Mouse (Mus musculus): ENCODE data around the gene Metrn. TPM values are rescaled to one million over a fixed set of nuclear protein-coding genes. Genes with fewer than 3 reads are reported as not detected.

The Metrn gene
- polyA plus RNA-seq, 1 experiment = 7.2 TPM

- Histone ChIP-seq H3K27me3 (ENCODE audit: control insufficient read depth) (peaks cover 7% of the 10 kb centered on the region), H3K4me1 (ENCODE audit: control insufficient read depth) (peaks cover 21% of the 10 kb centered on the region), H3K4me3 (replicated peaks) (peak within 1 kb of the TSS; percentile 76), H3K9me3 (ENCODE audit: control insufficient read depth, low read length) (no peaks in the 10 kb centered on the region), H3K36me3 (ENCODE audit: control insufficient read depth) (peaks cover 29% of the 10 kb centered on the region)
- TF ChIP-seq TAL1 (IDR thresholded peaks at IDR 0.05; ENCODE audit: low read length) = no peak
Measured at GRCm38 (mm10) chr17:25773549-25774120, 23.3 kb downstream of the Metrn start, which contains the start of gene Narfl. TSS of gene Narfl (plus strand) at chr17:25773776.

DNA sequence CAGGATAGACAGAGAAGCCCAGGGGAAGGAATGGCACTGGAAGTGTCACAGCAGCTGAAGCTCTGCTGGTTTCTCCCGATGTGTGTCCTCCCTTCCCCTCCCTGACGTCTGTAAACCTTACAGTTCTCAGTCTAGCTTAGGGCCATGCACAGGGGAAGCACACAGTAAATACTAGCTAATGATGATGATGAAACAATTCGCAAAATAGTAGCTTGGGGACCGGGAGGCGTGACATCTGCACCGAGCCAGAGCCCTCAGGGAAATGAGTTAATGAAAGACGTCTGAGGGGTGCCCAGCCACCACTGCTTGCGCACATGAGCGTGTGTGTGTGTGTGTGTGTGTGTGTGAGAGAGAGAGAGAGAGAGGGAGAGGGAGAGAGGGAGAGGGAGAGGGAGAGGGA lies 27.6 kb downstream of the Metrn start:
- no peaks in the 10 kb centered on the region for H3K9me3 ChIP-seq (ENCODE audit: control insufficient read depth, low read length)
- TF ChIP-seq GATA1 (IDR thresholded peaks at IDR 0.05; ENCODE audit: low read length) (no peak), TAL1 (IDR thresholded peaks at IDR 0.05; ENCODE audit: low read length) (no peak)
- peaks cover 9% of the 10 kb centered on the region for H3K4me1 ChIP-seq (ENCODE audit: control insufficient read depth)
- H3K27me3 ChIP-seq (ENCODE audit: control insufficient read depth) = peaks cover 11% of the 10 kb centered on the region
- H3K36me3 ChIP-seq (ENCODE audit: control insufficient read depth) = no peaks in the 10 kb centered on the region
- no peak overlapping the region for H3K4me3 ChIP-seq (replicated peaks)

DNA sequence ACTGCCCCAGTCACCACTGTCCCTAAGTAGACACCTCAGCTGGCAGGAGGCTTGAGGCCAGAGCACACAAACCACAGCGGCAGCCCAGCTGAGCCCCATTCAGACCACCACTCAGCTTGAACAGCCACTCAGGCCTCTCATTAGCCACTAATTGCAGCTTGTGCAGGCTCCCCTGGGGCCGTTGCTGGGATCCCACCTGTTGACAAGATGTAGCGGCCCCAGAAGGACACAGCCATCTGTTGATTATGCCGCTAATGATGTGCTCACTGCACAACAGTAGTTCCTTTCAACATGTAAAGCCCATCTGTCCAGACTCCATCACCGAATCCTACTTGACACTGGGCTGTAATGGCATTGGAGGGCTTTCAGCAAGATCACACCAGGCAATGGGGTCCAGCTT lies 31.1 kb downstream of the Metrn start:
- Histone ChIP-seq H3K9me3 (ENCODE audit: control insufficient read depth, low read length) (no peaks in the 10 kb centered on the region), H3K4me1 (ENCODE audit: control insufficient read depth) (no peaks in the 10 kb centered on the region), H3K36me3 (ENCODE audit: control insufficient read depth) (no peaks in the 10 kb centered on the region), H3K4me3 (replicated peaks) (no peak overlapping the region), H3K27me3 (ENCODE audit: control insufficient read depth) (peaks cover 8% of the 10 kb centered on the region)
- no peak for TF ChIP-seq GATA1 (IDR thresholded peaks at IDR 0.05; ENCODE audit: low read length)
- TF ChIP-seq TAL1 (IDR thresholded peaks at IDR 0.05; ENCODE audit: low read length) = no peak

GRCm38 (mm10) chr17:25762591-25762990 lies 34.3 kb downstream of the Metrn start:
- Histone ChIP-seq H3K36me3 (ENCODE audit: control insufficient read depth) (no peaks in the 10 kb centered on the region), H3K4me3 (replicated peaks) (no peak overlapping the region)

DNA sequence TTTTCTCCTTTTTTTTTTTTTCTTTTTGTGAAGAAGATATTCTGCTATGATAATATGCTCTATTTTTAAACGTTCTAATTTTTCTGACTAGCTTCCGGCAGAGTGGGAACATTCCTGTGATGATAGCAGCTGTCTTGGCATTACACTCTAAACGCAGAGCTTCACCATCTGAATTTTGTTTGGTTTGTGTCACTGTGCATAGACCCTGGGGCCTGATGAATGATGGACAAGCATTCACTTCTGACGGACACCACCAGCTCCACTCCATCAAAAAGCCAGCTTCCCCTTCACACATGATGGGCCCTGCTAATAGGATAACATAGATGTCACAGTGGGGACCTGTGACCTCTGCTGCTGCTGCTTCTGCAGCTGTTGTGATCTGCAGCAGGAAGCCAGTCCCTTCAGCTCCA lies 35.4 kb downstream of the Metrn start:
- TF ChIP-seq GATA1 (IDR thresholded peaks at IDR 0.05; ENCODE audit: low read length) = no peak
- no peak for TF ChIP-seq TAL1 (IDR thresholded peaks at IDR 0.05; ENCODE audit: low read length)
- H3K4me3 ChIP-seq (replicated peaks) = no peak overlapping the region
- H3K36me3 ChIP-seq (ENCODE audit: control insufficient read depth) = no peaks in the 10 kb centered on the region
- no peaks in the 10 kb centered on the region for H3K4me1 ChIP-seq (ENCODE audit: control insufficient read depth)
- 0 out of 2 replicates have a peak, but pooled peaks cover 3% of the 10 kb centered on the region for H3K27me3 ChIP-seq (ENCODE audit: control insufficient read depth)
- H3K9me3 ChIP-seq (ENCODE audit: control insufficient read depth, low read length) = no peaks in the 10 kb centered on the region

More at GRCm38 (mm10) chr17:25762591-25762990, 34.3 kb downstream of the Metrn start:
- TF ChIP-seq GATA1 (IDR thresholded peaks at IDR 0.05; ENCODE audit: low read length) (no peak), TAL1 (IDR thresholded peaks at IDR 0.05; ENCODE audit: low read length) (no peak)
- H3K4me1 ChIP-seq (ENCODE audit: control insufficient read depth) = no peaks in the 10 kb centered on the region
- peaks cover 7% of the 10 kb centered on the region for H3K27me3 ChIP-seq (ENCODE audit: control insufficient read depth)
- no peaks in the 10 kb centered on the region for H3K9me3 ChIP-seq (ENCODE audit: control insufficient read depth, low read length)

DNA sequence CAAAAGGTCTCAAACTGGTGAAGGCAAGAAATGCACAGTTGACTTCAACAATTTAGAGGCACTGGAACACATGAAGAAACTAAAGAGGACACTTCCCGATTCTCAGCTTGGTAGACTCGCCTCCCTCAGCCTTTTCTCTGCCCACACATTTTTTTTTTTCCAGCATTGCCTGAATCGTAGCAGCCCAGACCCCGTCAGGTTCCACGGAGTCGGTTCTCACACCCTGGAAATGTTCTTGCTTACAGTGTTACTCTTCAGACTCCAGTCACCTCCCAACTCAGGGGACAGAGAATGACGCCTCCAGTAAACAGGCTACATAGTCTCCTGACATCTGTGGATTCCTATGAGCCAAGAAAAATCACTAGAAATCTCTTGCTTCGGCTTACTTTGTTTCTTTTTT lies 36.8 kb downstream of the Metrn start:
- Histone ChIP-seq H3K36me3 (ENCODE audit: control insufficient read depth) (no peaks in the 10 kb centered on the region), H3K4me1 (ENCODE audit: control insufficient read depth) (no peaks in the 10 kb centered on the region), H3K4me3 (replicated peaks) (no peak overlapping the region), H3K9me3 (ENCODE audit: control insufficient read depth, low read length) (no peaks in the 10 kb centered on the region), H3K27me3 (ENCODE audit: control insufficient read depth) (0 out of 2 replicates have a peak, but pooled peaks cover 3% of the 10 kb centered on the region)
- no peak for TF ChIP-seq GATA1 (IDR thresholded peaks at IDR 0.05; ENCODE audit: low read length)
- no peak for TF ChIP-seq TAL1 (IDR thresholded peaks at IDR 0.05; ENCODE audit: low read length)

- Histone ChIP-seq H3K36me3 (ENCODE audit: control insufficient read depth) (no peaks in the 10 kb centered on the region), H3K9me3 (ENCODE audit: control insufficient read depth, low read length) (no peaks in the 10 kb centered on the region), H3K4me1 (ENCODE audit: control insufficient read depth) (no peaks in the 10 kb centered on the region), H3K27me3 (ENCODE audit: control insufficient read depth) (0 out of 2 replicates have a peak, but pooled peaks cover 3% of the 10 kb centered on the region), H3K4me3 (replicated peaks) (no peak overlapping the region)
- TF ChIP-seq GATA1 (IDR thresholded peaks at IDR 0.05; ENCODE audit: low read length) (no peak), TAL1 (IDR thresholded peaks at IDR 0.05; ENCODE audit: low read length) (no peak)
Measured at GRCm38 (mm10) chr17:25757691-25758090, 39.2 kb downstream of the Metrn start.

GRCm38 (mm10) chr17:25756378-25757242 lies 40.3 kb downstream of the Metrn start:
- no peak for TF ChIP-seq GATA1 (IDR thresholded peaks at IDR 0.05; ENCODE audit: low read length)
- TF ChIP-seq TAL1 (IDR thresholded peaks at IDR 0.05; ENCODE audit: low read length) = no peak
- H3K36me3 ChIP-seq (ENCODE audit: control insufficient read depth) = no peaks in the 10 kb centered on the region
- no peaks in the 10 kb centered on the region for H3K9me3 ChIP-seq (ENCODE audit: control insufficient read depth, low read length)
- no peaks in the 10 kb centered on the region for H3K4me1 ChIP-seq (ENCODE audit: control insufficient read depth)
- H3K4me3 ChIP-seq (replicated peaks) = no peak overlapping the region
- H3K27me3 ChIP-seq (ENCODE audit: control insufficient read depth) = 0 out of 2 replicates have a peak, but pooled peaks cover 3% of the 10 kb centered on the region

GRCm38 (mm10) chr17:25755627-25756377 lies 41.1 kb downstream of the Metrn start:
- Histone ChIP-seq H3K9me3 (ENCODE audit: control insufficient read depth, low read length) (no peaks in the 10 kb centered on the region), H3K4me1 (ENCODE audit: control insufficient read depth) (no peaks in the 10 kb centered on the region), H3K4me3 (replicated peaks) (no peak overlapping the region), H3K27me3 (ENCODE audit: control insufficient read depth) (0 out of 2 replicates have a peak, but pooled peaks cover 3% of the 10 kb centered on the region), H3K36me3 (ENCODE audit: control insufficient read depth) (no peaks in the 10 kb centered on the region)
- TF ChIP-seq GATA1 (IDR thresholded peaks at IDR 0.05; ENCODE audit: low read length) = no peak
- TF ChIP-seq TAL1 (IDR thresholded peaks at IDR 0.05; ENCODE audit: low read length) = no peak
